Mouse (Mus musculus) olfactory bulb, adult 2 months (tissue): ENCODE data around the gene Gins3.

ENCODE experiments used
- CTCF ChIP-seq: fragments of 200-500 bp; IDR thresholded peaks from 2 replicates; pipeline ENCODE4 v1.5.1; 2012; ENCODE audit warnings: low read depth, mild to moderate bottlenecking, low read length, moderate library complexity; ENCODE audit not compliant: insufficient read depth
- POLR2A ChIP-seq: fragments of 200-500 bp; IDR thresholded peaks from 2 replicates; pipeline ENCODE4 v1.6.1; 2012; ENCODE audit warnings: mild to moderate bottlenecking, low read depth, low read length, moderate library complexity; ENCODE audit not compliant: insufficient read depth

DNA sequence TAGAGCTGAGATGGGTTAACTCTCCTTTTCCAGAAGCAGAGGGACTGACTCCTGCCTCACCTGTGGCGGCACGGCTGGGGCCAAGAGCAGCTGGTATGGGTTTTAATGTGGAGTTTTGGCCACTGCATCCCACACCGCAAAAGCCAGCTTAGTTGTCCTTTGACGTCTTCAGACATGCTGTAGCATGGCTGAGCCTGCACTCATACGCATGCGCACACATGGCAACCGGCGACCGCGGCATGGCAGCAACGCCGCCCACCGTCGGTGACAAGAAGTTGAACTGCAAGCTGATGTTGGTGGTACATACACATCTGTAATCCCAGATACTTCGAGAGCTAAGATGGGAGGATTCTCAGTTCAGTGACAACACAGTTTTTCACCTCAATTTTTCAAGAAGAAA, 31.9 kb upstream of the Gins3 start:
- no peak for TF ChIP-seq POLR2A
- no peak for TF ChIP-seq CTCF
